Mouse (Mus musculus): ENCODE results near the gene Katnb1.
A peak's percentile ranks its signal among the peaks of the same experiment; 100 is the strongest.

DNA sequence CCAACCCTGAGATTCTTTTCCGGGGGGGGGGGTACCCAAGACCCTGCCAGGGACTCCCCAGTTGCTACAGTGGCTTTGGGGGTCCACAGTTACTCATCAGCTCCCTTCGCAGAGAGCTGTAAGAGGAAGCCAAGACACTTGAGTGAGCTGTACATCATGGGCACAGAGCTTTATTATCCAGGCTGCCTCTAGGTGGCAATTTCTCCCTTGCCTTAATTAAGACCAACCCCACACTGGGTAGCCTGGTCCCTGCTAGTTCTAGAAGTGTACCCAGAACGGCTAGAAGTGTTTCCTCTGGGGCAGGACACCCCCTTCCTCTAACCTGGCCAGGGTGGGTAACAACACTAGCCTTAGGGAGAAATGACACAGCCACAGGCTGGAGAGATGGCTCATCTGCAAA lies 54.3 kb downstream of the Katnb1 start:
- TF ChIP-seq CTCF (conservative IDR thresholded peaks at IDR 0.05 in 1 of 2, IDR thresholded peaks at IDR 0.05 in 1 of 2; ENCODE audit: low read depth in 2 of 2, low read length in 2 of 2) (peak in 1 of 2 experiments; percentile 46; a peak in 2 of 4 replicates), CHD1 (IDR thresholded peaks at IDR 0.05; ENCODE audit: low read depth, low read length) (no peak), POLR2A (IDR thresholded peaks at IDR 0.05; ENCODE audit: low read depth, low read length) (no peak), ZMIZ1 (IDR thresholded peaks at IDR 0.05; ENCODE audit: low read depth, low read length) (no peak), EP300 (IDR thresholded peaks at IDR 0.05; ENCODE audit: low read length) (no peak), CHD2 (IDR thresholded peaks at IDR 0.05; ENCODE audit: low read length) (no peak)
